Mouse (Mus musculus) kidney, postnatal 4 days (tissue): ENCODE measurements around the gene Olfr294.

Source experiments
- DNase-seq, 2 experiments: peaks; one replicate each; pipeline ENCODE4 v3.0.0; 2021; ENCODE audit warnings: mixed read lengths in 2 of 2

Olfr294 gene

GRCm38 (mm10) chr7:86616543-86616942 lies at the start of gene Olfr294:
Gene Olfr294 (minus strand): TSS chr7:86616643.
- DNase-seq, result no peak

GRCm38 (mm10) chr7:86648761-86649160 lies 32.3 kb upstream of the Olfr294 start, which contains the start of gene Olfr293:
Gene Olfr293 (plus strand): TSS chr7:86649061.
- no peak for DNase-seq

- no peak for DNase-seq
Measured at GRCm38 (mm10) chr7:86583562-86583961, 32.9 kb downstream of the Olfr294 start, which contains the start of gene Olfr295. Gene Olfr295 (plus strand): TSS chr7:86583862.
